Mouse (Mus musculus) embryonic facial prominence, embryonic 11.5 days (tissue): ENCODE data around the gene Thnsl2. TPM values are rescaled to one million over a fixed set of nuclear protein-coding genes. Genes with fewer than 3 reads are reported as not detected.

Experiments
- ATAC-seq: fragments of 200-750 bp; cut with Nextera tagmentation; replicated peaks from 2 replicates; pipeline ENCODE4 v1.8.0; 2017; ENCODE audit warnings: low read depth; ENCODE audit not compliant: insufficient number of reproducible peaks, low FRiP score, low TSS enrichment
- DNase-seq: peaks from one replicate; pipeline ENCODE4 v3.0.0-alpha.2; 2015; ENCODE audit warnings: low spot score
- H3K27ac ChIP-seq: fragments of 300-500 bp; sonication (generic); replicated peaks from 2 replicates; pipeline ENCODE4 v1.5.1; 2014; ENCODE audit warnings: mild to moderate bottlenecking, low read depth, low read length, control low read depth
- H3K27me3 ChIP-seq: fragments of 300-500 bp; sonication (generic); 2 replicates; pipeline ENCODE4 v1.6.1; 2014; ENCODE audit warnings: mild to moderate bottlenecking, low read length, moderate library complexity, mixed read lengths; ENCODE audit not compliant: control insufficient read depth, insufficient read depth
- H3K36me3 ChIP-seq: fragments of 300-500 bp; sonication (generic); replicated peaks from 2 replicates; pipeline ENCODE4 v1.6.1; 2014; ENCODE audit warnings: low read depth, mild to moderate bottlenecking, low read length, moderate library complexity, mixed read lengths; ENCODE audit not compliant: control insufficient read depth, insufficient read depth
- H3K4me1 ChIP-seq: fragments of 300-500 bp; sonication (generic); 2 replicates; pipeline ENCODE4 v1.6.1; 2014; ENCODE audit warnings: low read length, mixed read lengths; ENCODE audit not compliant: control insufficient read depth, insufficient read depth
- H3K4me2 ChIP-seq: fragments of 300-500 bp; sonication (generic); 2 replicates; pipeline ENCODE4 v1.6.1; 2014; ENCODE audit warnings: low read depth, mild to moderate bottlenecking, control low read depth, low read length, moderate library complexity
- H3K4me3 ChIP-seq: fragments of 300-500 bp; sonication (generic); 2 replicates; pipeline ENCODE4 v1.5.1; 2014; ENCODE audit warnings: low read depth, low read length, control low read depth
- H3K9ac ChIP-seq: fragments of 300-500 bp; sonication (generic); replicated peaks from 2 replicates; pipeline ENCODE4 v1.6.1; 2014; ENCODE audit warnings: mild to moderate bottlenecking, control low read depth, low read length
- H3K9me3 ChIP-seq: fragments of 300-500 bp; sonication (generic); replicated peaks from 2 replicates; pipeline ENCODE4 v1.6.1; 2016; ENCODE audit warnings: mild to moderate bottlenecking, low read length, inconsistent platforms, mixed read lengths; ENCODE audit not compliant: control insufficient read depth
- WGBS: fragments of 180-500 bp; shearing (Covaris S2); extraction: QIAGEN DNeasy Blood & Tissue Kit; methylation state at CpG from one replicate; pipeline ENCODE4 v1.1.7; 2014; 5-methylcytosine and 5-hydroxymethylcytosine counted together
- polyA plus RNA-seq: library from polyadenylated mRNA; unstranded; fragments of >200 nt; fragmentation: Nextera tagmentation; extraction: Ambion mirVana; gene quantifications from 2 replicates; pipeline ENCODE4 v1.2.1, GENCODE M21; 2014

Thnsl2 gene
- polyA plus RNA-seq, 1 experiment from 2014 or later, result 4.3 TPM

- Histone ChIP-seq H3K9me3 (no peaks in the 10 kb centered on the region), H3K9ac (no peak overlapping the region), H3K27ac (no peak overlapping the region), H3K4me1 (no peaks in the 10 kb centered on the region), H3K4me3 (no peak overlapping the region), H3K36me3 (no peaks in the 10 kb centered on the region), H3K4me2 (no peak overlapping the region), H3K27me3 (no peaks in the 10 kb centered on the region)
- DNase-seq, result no peak
- 41% methylated on average over 4 of the region's 4 CpGs for WGBS
- ATAC-seq, result no peak
Observed at GRCm38 (mm10) chr6:71129071-71129470, 15.2 kb downstream of the Thnsl2 start.

- H3K4me3 ChIP-seq, result no peak overlapping the region
- WGBS, result 56% methylated on average over 3 of the region's 3 CpGs
- no peak overlapping the region for H3K27ac ChIP-seq
- ATAC-seq (no peak), DNase-seq (no peak)
- no peaks in the 10 kb centered on the region for H3K27me3 ChIP-seq
- no peak overlapping the region for H3K9ac ChIP-seq
- H3K4me1 ChIP-seq, result no peaks in the 10 kb centered on the region
- H3K9me3 ChIP-seq, result no peaks in the 10 kb centered on the region
- no peaks in the 10 kb centered on the region for H3K36me3 ChIP-seq
- H3K4me2 ChIP-seq, result no peak overlapping the region
Observed at GRCm38 (mm10) chr6:71126290-71126689, 17.9 kb downstream of the Thnsl2 start.

- no peaks in the 10 kb centered on the region for H3K27me3 ChIP-seq
- ATAC-seq, result 0 out of 2 replicates have a peak, but pooled peaks have one; percentile 15
- WGBS, result 6% methylated on average over 3 of the region's 3 CpGs
Observed at GRCm38 (mm10) chr6:71125043-71125893, 19.0 kb downstream of the Thnsl2 start.

GRCm38 (mm10) chr6:71119577-71120254 is 24.5 kb downstream of the Thnsl2 start:
- 10% methylated on average over 8 of the region's 10 CpGs for WGBS
- H3K4me2 ChIP-seq, result no peak overlapping the region

More at GRCm38 (mm10) chr6:71125043-71125893, 19.0 kb downstream of the Thnsl2 start:
- no peak overlapping the region for H3K4me2 ChIP-seq
- no peaks in the 10 kb centered on the region for H3K36me3 ChIP-seq
- no peaks in the 10 kb centered on the region for H3K4me1 ChIP-seq
- DNase-seq, result peak; percentile 89
- no peak overlapping the region for H3K9ac ChIP-seq
- no peak overlapping the region for H3K4me3 ChIP-seq
- H3K9me3 ChIP-seq, result no peaks in the 10 kb centered on the region
- no peak overlapping the region for H3K27ac ChIP-seq

GRCm38 (mm10) chr6:71111419-71112113 is 32.7 kb downstream of the Thnsl2 start:
- no peaks in the 10 kb centered on the region for H3K9me3 ChIP-seq
- DNase-seq, result no peak
- H3K27ac ChIP-seq, result no peak overlapping the region
- H3K9ac ChIP-seq, result no peak overlapping the region
- H3K4me2 ChIP-seq, result no peak overlapping the region
- no peaks in the 10 kb centered on the region for H3K27me3 ChIP-seq
- 73% methylated on average over 11 of the region's 11 CpGs for WGBS
- no peaks in the 10 kb centered on the region for H3K36me3 ChIP-seq
- no peak overlapping the region for H3K4me3 ChIP-seq
- ATAC-seq, result no peak
- no peaks in the 10 kb centered on the region for H3K4me1 ChIP-seq

More at GRCm38 (mm10) chr6:71119577-71120254, 24.5 kb downstream of the Thnsl2 start:
- H3K4me3 ChIP-seq, result no peak overlapping the region
- no peaks in the 10 kb centered on the region for H3K9me3 ChIP-seq
- no peaks in the 10 kb centered on the region for H3K27me3 ChIP-seq
- H3K36me3 ChIP-seq, result no peaks in the 10 kb centered on the region
- H3K4me1 ChIP-seq, result no peaks in the 10 kb centered on the region
- ATAC-seq (no peak), DNase-seq (peak; percentile 25)
- H3K27ac ChIP-seq, result no peak overlapping the region
- no peak overlapping the region for H3K9ac ChIP-seq

GRCm38 (mm10) chr6:71106170-71106945 is 37.9 kb downstream of the Thnsl2 start:
- ATAC-seq (no peak), DNase-seq (peak; percentile 5)
- Histone ChIP-seq H3K4me1 (no peaks in the 10 kb centered on the region), H3K9me3 (no peaks in the 10 kb centered on the region), H3K4me3 (no peak overlapping the region), H3K27ac (no peak overlapping the region), H3K4me2 (no peak overlapping the region), H3K36me3 (no peaks in the 10 kb centered on the region), H3K27me3 (no peaks in the 10 kb centered on the region), H3K9ac (no peak overlapping the region)
- 77% methylated on average over 19 of the region's 19 CpGs for WGBS

GRCm38 (mm10) chr6:71096126-71096525 is 48.1 kb downstream of the Thnsl2 start:
- H3K4me3 ChIP-seq, result no peak overlapping the region
- no peak overlapping the region for H3K9ac ChIP-seq
- H3K9me3 ChIP-seq, result no peaks in the 10 kb centered on the region
- H3K4me1 ChIP-seq, result no peaks in the 10 kb centered on the region
- no peak overlapping the region for H3K4me2 ChIP-seq
- no peaks in the 10 kb centered on the region for H3K27me3 ChIP-seq
- H3K36me3 ChIP-seq, result no peaks in the 10 kb centered on the region
- 89% methylated on average over 3 of the region's 3 CpGs for WGBS
- ATAC-seq, result no peak
- no peak for DNase-seq
- H3K27ac ChIP-seq, result no peak overlapping the region
